Mouse (Mus musculus): Measurements from ENCODE around the gene Gm10837.

Gm10837 gene

GRCm38 (mm10) chr14:122513511-122514036 is 23.2 kb downstream of the Gm10837 start:
- in situ Hi-C loops (cut with MboI; ENCODE audit: unreplicated experiment in 2 of 2): loop anchor here (5.0 kb wide), 2 partner anchors 34 to 364 kb away; no protein-coding TSS in a partner anchor

DNA sequence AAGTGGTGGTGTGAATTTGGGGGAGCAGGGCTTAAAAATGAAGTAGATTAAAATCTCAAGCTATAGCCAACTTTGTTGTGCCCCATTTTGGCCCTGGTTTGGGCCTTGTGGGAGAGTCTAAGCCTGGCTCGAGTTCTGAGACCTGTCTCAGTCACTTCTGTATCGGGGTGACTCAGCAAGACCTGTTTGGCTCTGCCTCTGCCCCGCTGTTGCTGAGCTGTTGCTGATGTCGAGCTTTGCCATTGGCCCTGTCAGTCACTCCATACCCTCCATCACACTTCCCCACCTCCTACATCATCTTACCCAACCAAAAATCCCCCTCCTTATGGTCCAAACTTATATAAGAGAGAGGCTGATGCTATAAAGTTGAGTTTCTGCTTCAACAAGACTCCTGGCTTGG is 38.1 kb downstream of the Gm10837 start:
- in situ Hi-C loops (cut with MboI; ENCODE audit: unreplicated experiment in 2 of 2): no loop called here

- in situ Hi-C loops (cut with MboI; ENCODE audit: unreplicated experiment in 2 of 2): no loop called here
These were observed 43.9 kb downstream of the Gm10837 start, which contains the start of gene Pcca for GRCm38 (mm10) chr14:122534017-122534924. Gene Pcca, plus strand, starts transcription at chr14:122534324.

- in situ Hi-C loops (cut with MboI; ENCODE audit: unreplicated experiment in 2 of 2): no loop called here
These were observed 45.6 kb downstream of the Gm10837 start for GRCm38 (mm10) chr14:122535986-122536385.

Measured in v-Abl transformed pro-B cells (cell line).